Mouse (Mus musculus) embryo, embryonic 11.5 days (tissue): ENCODE results near the gene Hs3st2.
"Not testable (repeated sequence)": the region's sequence is repeated elsewhere in the genome, so short reads cannot be mapped to it uniquely, and the experiment has no call there.

Source experiments
- DNase-seq: peaks from one replicate; pipeline ENCODE4 v3.0.0-alpha.2; 2012; ENCODE audit warnings: low read depth, low spot score

The Hs3st2 gene

GRCm38 (mm10) chr7:121391225-121391983 is at the start of gene Hs3st2:
Gene Hs3st2, plus strand, starts transcription at chr7:121391859.
- DNase-seq, result peak; percentile 52

GRCm38 (mm10) chr7:121348284-121348963 is 43.2 kb upstream of the Hs3st2 start:
- no peak for DNase-seq

GRCm38 (mm10) chr7:121351688-121352087 is 40.0 kb upstream of the Hs3st2 start:
- no peak for DNase-seq

GRCm38 (mm10) chr7:121361448-121361847 is 30.2 kb upstream of the Hs3st2 start:
- not testable (repeated sequence) for DNase-seq

GRCm38 (mm10) chr7:121365584-121365983 is 26.1 kb upstream of the Hs3st2 start:
- DNase-seq, result no peak

- DNase-seq, result no peak
Observed at GRCm38 (mm10) chr7:121367185-121367584, 24.5 kb upstream of the Hs3st2 start.

GRCm38 (mm10) chr7:121371990-121372389 is 19.7 kb upstream of the Hs3st2 start:
- DNase-seq, result no peak

GRCm38 (mm10) chr7:121375456-121375855 is 16.2 kb upstream of the Hs3st2 start:
- DNase-seq, result no peak

- DNase-seq, result no peak
Observed at GRCm38 (mm10) chr7:121378942-121379341, 12.7 kb upstream of the Hs3st2 start.

GRCm38 (mm10) chr7:121391984-121392739 is 503 bp downstream of the Hs3st2 start:
- DNase-seq, result no peak

- DNase-seq, result no peak
Observed at GRCm38 (mm10) chr7:121392740-121392993, 1.0 kb downstream of the Hs3st2 start.

- no peak for DNase-seq
Observed at GRCm38 (mm10) chr7:121393884-121394283, 2.2 kb downstream of the Hs3st2 start.

GRCm38 (mm10) chr7:121394875-121395274 is 3.2 kb downstream of the Hs3st2 start:
- no peak for DNase-seq

- DNase-seq, result no peak
Observed at GRCm38 (mm10) chr7:121410716-121411506, 19.3 kb downstream of the Hs3st2 start.

- no peak for DNase-seq
Observed at GRCm38 (mm10) chr7:121411507-121411898, 19.8 kb downstream of the Hs3st2 start.

GRCm38 (mm10) chr7:121436884-121437283 is 45.2 kb downstream of the Hs3st2 start:
- no peak for DNase-seq

GRCm38 (mm10) chr7:121441186-121441585 is 49.5 kb downstream of the Hs3st2 start:
- DNase-seq, result no peak

- no peak for DNase-seq
Observed at GRCm38 (mm10) chr7:121444336-121444735, 52.7 kb downstream of the Hs3st2 start.

GRCm38 (mm10) chr7:121446281-121446680 is 54.6 kb downstream of the Hs3st2 start:
- DNase-seq, result no peak

GRCm38 (mm10) chr7:121450951-121451843 is 59.5 kb downstream of the Hs3st2 start:
- DNase-seq, result no peak

- DNase-seq, result no peak
Observed at GRCm38 (mm10) chr7:121456716-121457115, 65.1 kb downstream of the Hs3st2 start.
